Mouse (Mus musculus) liver, embryonic 14.5 days (tissue): ENCODE measurements around the gene Hist1h2bl.

Experiments
- CTCF ChIP-seq: IDR thresholded peaks from 2 replicates; pipeline ENCODE4 v1.5.1; 2016; ENCODE audit warnings: antibody characterized with exemption, low read depth, control low read depth
- EP300 ChIP-seq: IDR thresholded peaks from 2 replicates; pipeline ENCODE4 v1.6.1; 2016; ENCODE audit warnings: antibody characterized with exemption, low read depth

DNA sequence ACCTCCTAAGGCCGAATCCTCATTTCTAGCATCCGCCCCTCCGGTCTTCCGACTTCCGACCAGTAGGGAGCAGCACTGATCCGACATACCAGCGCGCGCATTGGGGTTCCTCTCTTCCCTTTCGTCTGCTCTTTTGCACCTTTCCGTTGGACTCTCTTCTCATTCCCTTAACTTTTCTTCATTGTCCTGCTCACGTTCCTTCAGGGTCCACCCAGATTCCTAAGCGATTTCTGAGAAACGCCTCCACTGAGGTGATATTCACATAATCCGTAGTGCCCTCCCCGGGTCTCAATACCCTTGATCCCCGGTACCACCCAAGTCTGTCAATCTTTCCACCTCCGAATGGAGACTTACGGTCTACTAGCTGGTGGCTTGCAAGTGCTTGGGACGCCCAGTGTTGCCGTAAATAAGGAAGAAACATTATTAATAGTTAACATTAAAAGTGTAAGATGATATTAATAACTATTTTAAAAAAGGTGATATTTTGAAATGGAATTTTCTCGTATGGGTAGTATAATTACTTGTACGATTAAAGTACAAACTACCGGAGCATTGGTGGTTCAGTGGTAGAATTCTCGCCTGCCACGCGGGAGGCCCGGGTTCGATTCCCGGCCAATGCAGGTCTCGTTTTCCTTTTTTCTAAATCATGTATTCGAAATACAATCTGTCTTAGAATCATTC is 5.8 kb downstream of the Hist1h2bl start:
- TF ChIP-seq CTCF (peak; percentile 94), EP300 (0 out of 2 replicates have a peak, but pooled peaks have one; percentile 24)
